19 mouse cellular contexts compared by ENCODE assay signal in genomic region chr13:98696716-98697115, GRCm38 (mm10). TPM values are rescaled to one million over a fixed set of nuclear protein-coding genes. Genes with fewer than 3 reads are reported as not detected.
"Had no signal": no experiment of that assay in that cellular context is flagged by ENCODE, and none has a peak within 500 bp of the region (broad histone marks: within the 10 kb centered on the region; RNA-seq: fewer than 3 reads in every experiment).

No protein-coding gene starts in this region.

- H3K36me3 ChIP-seq: kidney, embryonic 15.5 days; limb, embryonic 12.5 days; liver, embryonic 13.5 days; midbrain, embryonic 10.5 days; neural tube, embryonic 15.5 days; stomach, embryonic 15.5 days had no signal

- H3K9ac ChIP-seq: kidney, embryonic 15.5 days; limb, embryonic 12.5 days; liver, embryonic 13.5 days; liver, postnatal 0 days; neural tube, embryonic 15.5 days; stomach, embryonic 15.5 days had no signal

- H3K4me1 ChIP-seq: liver, embryonic 13.5 days had no signal

- H3K27ac ChIP-seq: hindbrain, postnatal 0 days; kidney, embryonic 15.5 days; layer of hippocampus, adult 2 months; limb, embryonic 12.5 days; liver, embryonic 13.5 days; midbrain, embryonic 10.5 days; neural tube, embryonic 15.5 days; stomach, embryonic 15.5 days had no signal

- DNase-seq: kidney, postnatal 36 days; liver; liver, embryonic 13.5 days; liver, postnatal 0 days; midbrain, embryonic 14.5 days; retina, postnatal 1 day; right cerebral cortex, postnatal 4 days; thymus, adult 2 months; thymus, postnatal 25 days had no signal

- H3K4me2 ChIP-seq: kidney, embryonic 15.5 days; limb, embryonic 12.5 days; liver, embryonic 13.5 days; neural tube, embryonic 15.5 days; stomach, embryonic 15.5 days had no signal

- ATAC-seq: hindbrain, postnatal 0 days had no signal

- H3K9me3 ChIP-seq: kidney, embryonic 15.5 days; limb, embryonic 12.5 days; liver, embryonic 13.5 days; midbrain, embryonic 10.5 days; neural tube, embryonic 15.5 days; stomach, embryonic 15.5 days had no signal

- H3K4me3 ChIP-seq: kidney, embryonic 15.5 days; layer of hippocampus, adult 2 months; limb, embryonic 12.5 days; liver, embryonic 13.5 days; midbrain, embryonic 10.5 days; myocyte; neural tube, embryonic 15.5 days; stomach, embryonic 15.5 days had no signal

RNA-seq across cellular contexts. Expression of gene Tmem171, which starts 2.1 kb away (rescaled TPM):
- polyA plus RNA-seq: hindbrain, postnatal 0 days; liver, embryonic 13.5 days; midbrain, embryonic 10.5 days; midbrain, embryonic 14.5 days; neural tube, embryonic 11.5 days; neural tube, embryonic 15.5 days had no signal

RNA-seq across cellular contexts. Expression of gene Tmem174, which starts 59.5 kb away (rescaled TPM):
- polyA plus RNA-seq: limb, embryonic 12.5 days; liver, embryonic 13.5 days; liver, postnatal 0 days; midbrain, embryonic 14.5 days; myocyte; neural tube, embryonic 11.5 days; neural tube, embryonic 15.5 days; stomach, embryonic 15.5 days; testis, adult 2 months had no signal
